Mouse (Mus musculus) frontal cortex, postnatal 14 days (tissue): Measurements from ENCODE around the gene 2210408I21Rik.
"Not testable (repeated sequence)": the region's sequence is repeated elsewhere in the genome, so short reads cannot be mapped to it uniquely, and the experiment has no call there.

Experiments used
- DNase-seq, 2 experiments: peaks; one replicate each; pipeline ENCODE4 v3.0.0; 2022; ENCODE audit warnings: low spot score in 2 of 2

Gene 2210408I21Rik

DNA sequence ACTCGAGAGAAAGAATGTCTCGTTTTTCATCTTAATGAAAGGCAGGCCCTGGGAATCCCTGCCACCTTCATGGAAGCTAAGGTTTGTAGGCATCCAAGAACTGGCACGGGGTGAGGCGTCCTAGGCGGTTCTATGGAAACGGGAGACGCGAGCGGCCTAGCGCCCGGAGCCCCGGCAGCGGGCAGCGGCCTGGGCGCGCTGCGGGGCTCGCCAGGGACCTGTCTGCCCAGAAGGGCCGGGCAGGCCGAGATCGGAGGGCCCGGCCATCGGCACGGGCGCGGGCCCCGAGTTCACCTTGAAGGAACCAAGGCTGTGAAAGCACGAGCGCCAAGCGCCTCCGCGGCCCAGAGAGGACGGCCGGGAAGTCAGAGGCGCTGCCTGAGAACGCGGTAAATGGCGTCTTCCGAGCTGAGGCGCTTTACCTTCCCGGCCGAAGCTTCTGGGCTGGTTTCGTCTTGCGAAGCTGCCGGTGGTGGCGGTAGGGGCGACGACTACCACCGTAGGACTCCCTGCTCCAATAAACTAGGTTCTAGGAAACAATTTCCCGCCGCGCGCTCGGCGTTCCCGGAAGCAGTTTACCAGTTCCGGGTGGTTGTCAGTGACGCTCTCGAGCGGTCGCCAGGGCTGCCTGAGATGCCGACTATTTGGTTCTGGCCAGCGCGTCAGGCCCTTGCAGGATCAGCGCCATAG is at the start of gene 2210408I21Rik, which contains the start of gene Slf1:
TSS of gene 2210408I21Rik (plus strand) at position 610 of the 690 bp plus-strand sequence.
TSS of gene Slf1 (minus strand) at position 543 of the 690 bp plus-strand sequence.
- DNase-seq = peak; percentile 82 to 90

DNA sequence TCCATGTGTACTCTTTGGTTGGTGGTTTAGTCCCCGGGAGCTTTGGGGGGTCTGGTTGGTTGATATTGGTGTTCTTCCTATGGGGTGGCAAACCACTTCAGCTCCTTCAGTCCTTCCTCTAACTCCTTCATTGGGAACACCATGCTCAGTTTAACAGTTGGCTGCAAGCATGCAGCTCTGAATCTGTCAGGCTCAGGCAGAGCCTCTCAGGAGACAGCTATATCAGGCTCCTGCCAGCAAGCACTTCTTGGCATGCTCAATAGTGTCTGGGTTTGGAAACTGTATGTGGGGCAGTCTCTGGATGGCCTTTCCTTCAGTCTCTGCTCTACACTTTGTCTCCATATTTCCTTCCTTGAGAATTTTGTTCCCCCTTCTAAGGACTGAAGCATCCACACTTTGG is 42.5 kb upstream of the 2210408I21Rik start:
- not testable (repeated sequence) for DNase-seq

DNA sequence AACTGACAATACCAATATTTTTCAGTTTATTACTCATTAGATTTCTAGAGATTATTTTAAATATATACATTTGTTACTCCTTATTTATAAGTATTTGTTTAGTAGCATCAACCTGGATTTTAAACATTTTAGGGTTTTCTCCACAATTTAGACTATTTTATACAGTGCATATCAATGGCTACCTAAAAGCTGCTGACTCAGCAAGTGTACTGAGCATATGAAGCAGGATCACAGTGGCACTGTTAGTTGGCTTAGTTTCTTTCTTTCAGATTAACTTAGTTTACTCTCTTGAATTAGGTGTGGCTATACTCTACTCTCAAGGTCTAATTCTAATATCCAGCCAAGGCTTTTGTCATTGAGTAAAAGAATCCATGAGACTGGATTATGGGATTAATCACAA is 27.6 kb upstream of the 2210408I21Rik start:
- no peak for DNase-seq

DNA sequence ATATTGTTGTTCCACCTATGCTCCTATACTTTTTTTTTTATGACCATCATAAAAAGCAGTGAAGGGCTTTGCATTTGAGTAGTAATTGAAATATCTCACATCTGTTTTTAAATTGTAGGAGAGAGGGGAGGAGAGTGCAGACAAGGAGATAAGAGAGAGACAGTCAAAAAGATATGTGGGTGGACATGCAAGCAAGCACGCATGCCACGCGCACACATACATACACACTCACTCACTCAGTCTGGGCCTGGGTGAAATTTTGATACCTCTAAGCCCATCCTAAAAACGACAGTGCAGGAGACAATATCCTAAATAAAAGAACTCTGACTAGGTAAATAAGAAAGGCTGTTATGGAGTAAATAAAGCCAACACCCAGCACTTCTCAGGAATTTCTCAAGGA is 16.6 kb upstream of the 2210408I21Rik start:
- no peak for DNase-seq

DNA sequence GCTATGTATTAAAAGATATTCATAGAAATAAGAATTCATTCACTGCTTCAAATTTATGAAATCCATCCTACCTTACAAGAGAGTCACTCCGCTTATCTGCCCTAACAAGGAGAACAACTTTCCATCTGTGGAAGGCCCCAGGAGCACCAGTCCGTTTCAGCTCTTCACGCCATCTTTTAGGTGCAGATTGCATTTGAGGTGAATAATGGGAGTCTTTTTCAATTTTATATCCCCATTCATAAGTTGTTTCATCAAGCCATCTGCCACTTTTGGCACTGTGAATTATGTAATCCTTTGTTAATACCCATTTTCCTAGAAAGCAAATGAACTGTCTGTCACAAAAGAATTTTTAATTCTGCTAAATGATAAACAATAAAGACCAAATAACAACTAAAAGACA is 10.2 kb upstream of the 2210408I21Rik start:
- DNase-seq = no peak

DNA sequence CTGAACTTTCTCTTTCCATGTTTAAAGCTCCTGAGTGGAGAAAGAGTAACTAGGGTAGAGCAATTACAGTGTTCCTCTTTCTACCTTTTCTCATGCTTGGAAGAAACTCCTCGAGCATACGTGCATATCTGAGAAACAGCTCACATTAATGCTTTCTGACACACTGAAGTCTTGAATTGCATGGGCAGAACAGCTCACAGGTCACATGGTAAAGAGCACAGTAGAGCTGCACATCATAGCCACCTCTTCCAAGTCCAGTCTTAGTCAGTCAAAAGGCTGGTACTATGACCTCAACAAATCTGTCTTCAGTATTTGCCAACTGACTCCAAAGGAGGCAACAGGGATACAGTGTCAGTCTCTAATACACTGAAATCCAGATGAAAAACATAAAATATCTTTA is 7.1 kb upstream of the 2210408I21Rik start:
- DNase-seq = no peak

DNA sequence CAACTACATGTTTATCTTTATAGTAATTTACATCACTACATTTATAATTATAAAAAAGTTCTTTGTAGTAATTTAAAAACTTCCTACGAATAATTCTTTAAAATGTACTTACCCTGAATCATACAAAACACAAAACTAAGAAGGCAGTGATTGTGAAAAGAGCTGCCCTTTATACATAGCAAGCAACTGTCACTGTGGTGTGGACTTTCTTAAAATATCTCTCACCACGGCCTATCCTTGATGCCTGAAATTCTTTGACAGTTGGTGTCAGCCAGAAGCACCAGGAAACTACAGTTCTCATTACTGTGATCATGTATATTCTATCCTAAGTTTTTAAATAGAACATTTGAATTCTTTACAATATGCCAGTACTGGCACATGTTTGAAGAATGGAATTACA is 4.2 kb upstream of the 2210408I21Rik start:
- DNase-seq = no peak

DNA sequence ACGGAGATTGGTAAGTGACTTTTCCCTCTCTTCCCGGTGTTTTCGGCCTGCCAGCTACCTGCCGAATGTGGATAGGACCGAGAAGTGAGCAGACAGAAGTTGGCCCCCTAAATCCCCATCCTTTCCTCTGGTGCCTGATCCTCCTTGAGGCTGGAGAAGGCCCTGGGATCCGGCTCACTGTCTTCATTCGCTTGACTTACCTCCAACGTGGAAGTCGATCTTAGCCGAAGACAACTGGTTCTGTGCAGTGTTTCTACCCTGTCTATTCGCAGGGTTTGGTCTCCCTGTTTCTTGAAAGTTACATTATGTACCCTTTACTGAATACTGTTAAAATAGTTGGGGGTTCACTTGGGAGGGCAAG is 261 bp downstream of the 2210408I21Rik start:
- no peak for DNase-seq

DNA sequence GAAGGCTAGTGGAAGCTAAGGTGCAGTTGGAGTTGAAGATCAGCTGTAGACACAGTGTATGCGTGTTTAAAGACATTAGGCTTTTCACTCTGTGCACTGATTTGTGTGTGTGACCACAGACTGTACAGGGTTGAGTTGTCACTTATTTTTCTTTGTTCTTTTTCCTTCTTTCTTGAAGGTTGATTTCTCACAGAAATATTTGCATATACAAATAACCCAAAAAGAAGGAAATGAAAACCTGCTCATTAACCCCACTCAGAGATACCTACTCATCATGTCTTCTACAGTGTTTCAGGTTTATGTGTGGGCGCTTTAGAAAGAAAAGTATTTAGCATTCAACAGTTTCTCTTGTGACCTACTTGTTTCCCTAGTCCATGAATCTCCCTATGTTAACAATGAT is 5.5 kb downstream of the 2210408I21Rik start:
- no peak for DNase-seq

DNA sequence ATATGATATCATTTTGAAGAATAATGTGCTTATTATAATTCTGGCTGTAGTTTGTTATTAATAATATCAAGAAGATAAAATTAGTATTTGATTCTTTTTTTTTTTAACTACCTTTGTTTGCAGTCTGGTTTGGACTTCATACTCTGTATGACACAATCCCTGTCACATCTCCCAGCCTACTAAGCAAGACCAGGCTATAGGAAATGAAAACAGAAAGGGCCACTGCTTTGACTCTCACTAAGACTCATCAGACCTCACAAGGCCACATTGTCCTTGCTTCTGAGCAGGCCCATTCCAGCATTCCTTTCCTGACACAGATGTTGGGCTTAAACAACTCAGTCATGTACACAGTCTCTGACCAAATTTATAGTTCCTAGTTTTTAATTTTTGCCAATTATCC is 42.6 kb downstream of the 2210408I21Rik start:
- DNase-seq = no peak

DNA sequence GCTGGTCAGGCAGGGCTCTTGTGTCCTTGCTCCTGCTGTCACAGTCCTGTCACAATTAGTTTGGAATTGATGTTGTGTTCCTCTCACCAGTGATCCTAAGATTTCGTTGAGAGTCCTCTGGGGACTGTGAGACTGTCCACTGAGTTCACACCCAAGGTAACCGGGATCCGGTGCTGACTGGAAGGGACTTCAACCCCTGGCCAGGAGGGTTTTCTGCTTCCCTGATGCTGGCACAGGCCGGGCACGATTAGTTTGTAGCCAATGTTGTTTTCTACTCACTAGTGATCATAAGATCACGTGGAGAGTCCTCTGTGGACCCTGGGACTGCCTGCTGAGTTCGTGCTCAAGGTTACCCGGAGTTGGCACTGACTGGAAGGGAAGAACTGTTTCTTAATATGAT is 55.3 kb downstream of the 2210408I21Rik start:
- DNase-seq = no peak

DNA sequence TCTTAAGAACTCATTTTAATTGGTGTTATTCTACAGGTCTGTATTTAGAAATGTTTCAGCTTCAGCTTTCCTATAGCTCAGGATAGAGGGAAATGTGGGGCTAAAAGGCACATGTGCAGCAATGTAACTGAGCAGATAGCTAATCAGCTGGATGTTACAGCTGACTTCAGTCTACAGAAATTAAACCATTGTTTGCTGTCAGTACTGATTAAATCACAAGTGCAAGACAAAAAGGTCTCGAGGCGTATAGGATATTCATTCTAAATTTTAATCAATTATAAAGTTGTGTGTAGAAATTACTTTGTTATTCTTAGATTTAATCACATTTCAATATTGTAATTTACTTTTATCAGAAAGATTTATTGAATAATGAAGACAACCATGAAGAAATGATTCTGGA is 56.9 kb downstream of the 2210408I21Rik start:
- no peak for DNase-seq

DNA sequence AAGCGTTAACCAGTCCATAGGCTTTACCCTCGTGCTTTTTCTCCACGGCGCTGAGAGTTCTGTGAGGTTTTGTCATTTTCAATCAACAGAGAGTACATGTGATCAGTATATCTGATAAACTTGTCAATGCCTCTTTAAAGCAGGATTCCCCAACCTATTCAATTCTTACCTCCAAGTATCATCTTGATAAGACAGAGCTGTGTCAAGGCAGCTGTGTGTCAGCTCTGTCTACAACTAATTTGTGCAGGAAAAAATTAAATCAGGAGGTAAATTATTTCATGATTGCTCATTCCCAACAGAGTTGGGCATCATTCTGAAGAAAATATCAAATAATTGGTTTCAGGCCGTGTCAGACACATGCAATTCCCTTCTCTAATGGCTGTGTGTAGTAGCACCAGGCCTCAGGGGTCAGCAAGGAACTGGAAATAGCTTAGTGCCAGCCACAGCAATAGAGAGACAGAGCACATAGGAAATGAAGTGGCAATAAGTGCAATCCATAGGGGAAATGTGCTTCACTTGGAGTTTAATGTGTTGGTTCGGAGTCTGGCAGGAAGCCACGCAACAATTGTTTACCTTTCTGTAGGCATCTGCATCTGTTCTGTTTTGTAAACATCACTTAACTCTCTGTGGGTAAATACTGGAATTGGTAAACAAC is 73.6 kb downstream of the 2210408I21Rik start:
- DNase-seq = no peak

DNA sequence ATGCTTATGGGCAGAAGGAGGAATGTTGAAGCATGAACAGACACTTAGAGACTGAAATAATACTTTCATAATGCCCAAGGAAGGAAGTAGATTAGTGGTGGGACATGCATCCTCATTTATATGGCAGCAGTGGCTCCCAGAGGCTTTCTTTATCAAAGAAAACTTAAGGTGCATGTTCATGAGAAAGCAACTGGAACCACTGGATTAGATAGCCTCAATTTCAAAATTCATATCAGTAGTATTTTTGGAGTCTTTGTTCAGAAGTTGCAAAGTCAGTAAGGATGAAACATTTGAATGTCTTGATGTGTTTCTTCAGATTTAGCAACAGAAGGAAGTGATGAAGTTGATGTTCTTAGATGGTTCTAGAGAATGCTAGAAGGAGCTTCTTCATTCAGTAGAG is 77.9 kb downstream of the 2210408I21Rik start:
- no peak for DNase-seq

DNA sequence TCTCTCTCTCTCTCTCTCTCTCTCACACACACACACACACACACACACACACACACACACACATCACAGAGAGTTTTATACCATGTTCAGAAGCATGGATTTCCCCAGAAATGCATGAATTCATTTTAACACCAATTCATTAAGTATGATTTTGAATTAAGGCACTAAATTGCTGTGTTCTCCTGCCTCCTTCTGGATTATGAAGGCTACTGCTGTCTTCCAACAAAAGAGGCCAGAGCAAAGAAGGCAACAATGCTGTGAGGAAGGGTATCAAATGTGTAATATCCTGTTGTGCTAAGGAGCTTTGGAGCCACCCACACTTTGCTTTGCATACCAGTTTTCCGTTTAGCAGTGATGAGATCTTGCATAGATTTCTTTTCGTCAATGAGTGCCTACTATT is 80.1 kb downstream of the 2210408I21Rik start:
- no peak for DNase-seq

DNA sequence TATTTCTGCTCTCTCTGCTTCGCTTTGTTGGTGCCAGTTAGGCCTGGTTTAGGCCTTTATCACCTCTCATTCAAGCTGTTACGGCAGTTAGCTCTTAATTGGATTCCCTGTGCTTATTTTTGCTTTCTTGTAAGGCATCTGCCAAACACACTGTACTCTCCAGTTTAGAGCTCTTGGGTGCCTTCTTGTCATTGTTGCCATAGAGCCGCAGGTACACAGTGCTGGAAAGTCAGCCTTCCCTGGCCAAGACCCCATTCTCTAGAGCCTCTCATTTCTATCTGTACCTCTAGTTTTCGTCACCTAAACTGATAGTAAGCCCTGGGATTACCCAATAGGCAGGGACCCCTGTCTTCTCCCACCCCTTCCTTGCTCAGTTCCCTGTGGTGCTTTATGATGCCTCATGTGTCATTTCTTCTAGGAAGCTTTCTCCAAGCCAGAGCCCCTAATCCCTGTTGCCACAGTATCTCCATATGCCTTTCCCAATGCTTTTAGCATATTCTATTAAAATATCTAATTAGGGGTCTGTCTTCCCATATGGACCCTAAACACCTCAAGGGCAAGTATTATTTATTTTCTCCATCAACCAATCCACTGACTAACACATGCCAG is 82.4 kb downstream of the 2210408I21Rik start:
- DNase-seq = no peak

DNA sequence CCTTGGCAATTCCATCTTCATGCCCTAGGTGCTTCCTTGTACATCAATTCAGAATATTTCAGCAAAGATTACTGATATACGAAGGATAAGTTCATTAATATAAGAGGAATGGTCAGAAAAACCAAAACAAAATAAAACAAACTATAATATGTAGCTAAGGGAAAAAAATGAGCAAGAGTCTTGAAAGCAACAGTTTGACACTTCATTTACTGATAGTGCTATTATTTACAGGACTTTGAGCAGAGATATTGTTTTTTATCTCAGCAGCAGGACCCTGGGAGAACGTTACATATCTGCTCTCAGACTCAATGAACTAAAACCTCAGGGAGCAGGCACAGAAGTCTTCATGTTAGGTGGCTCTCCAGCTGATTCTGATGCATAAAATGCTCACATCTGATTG is 85.7 kb downstream of the 2210408I21Rik start:
- DNase-seq = no peak

DNA sequence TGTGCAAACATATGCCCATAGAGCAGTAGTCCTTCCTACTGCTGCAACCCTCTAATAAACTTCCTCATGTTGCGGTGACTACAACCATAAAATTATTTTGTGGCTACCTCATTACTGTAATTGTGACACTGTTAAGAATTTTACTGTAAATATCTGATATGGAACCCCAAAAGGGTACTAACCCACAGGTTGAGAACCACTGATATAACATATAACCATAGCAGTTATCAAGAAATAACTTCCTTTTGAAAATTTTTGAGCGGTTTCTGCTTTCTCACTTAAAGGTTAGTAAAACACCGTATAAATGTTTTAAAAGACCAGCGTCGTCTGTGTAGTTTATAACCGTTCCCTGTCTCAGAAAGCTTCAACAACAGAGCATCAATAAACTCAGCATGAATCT is 121.2 kb downstream of the 2210408I21Rik start:
- no peak for DNase-seq

DNA sequence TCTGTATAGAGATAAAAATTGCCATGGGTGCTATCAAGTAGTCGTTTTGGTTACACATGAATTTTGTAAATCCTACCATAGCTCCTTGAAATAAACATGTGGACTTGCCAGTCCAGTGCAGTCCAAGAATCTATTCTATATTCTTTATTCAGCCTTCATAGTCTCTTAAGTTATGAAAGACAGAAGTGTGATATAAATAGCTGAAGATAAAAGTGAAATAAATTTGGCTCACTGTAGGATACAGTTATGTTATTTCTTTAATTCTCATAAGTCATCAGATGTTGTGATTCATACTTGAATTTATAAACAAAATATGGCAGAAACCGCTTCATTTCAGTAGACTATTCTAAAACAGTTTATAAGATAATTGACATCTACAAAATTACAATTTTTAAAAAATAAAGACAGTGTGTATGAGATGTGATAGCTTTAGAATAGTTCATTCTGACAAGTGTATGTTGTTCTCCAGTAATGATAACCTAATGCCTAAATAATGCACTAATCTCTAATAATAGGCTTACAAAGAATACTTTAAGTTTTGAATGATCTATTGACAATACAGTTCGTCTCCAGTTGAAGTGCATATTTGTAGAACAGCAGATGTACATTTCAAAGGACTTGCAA is 127.5 kb downstream of the 2210408I21Rik start:
- no peak for DNase-seq

DNA sequence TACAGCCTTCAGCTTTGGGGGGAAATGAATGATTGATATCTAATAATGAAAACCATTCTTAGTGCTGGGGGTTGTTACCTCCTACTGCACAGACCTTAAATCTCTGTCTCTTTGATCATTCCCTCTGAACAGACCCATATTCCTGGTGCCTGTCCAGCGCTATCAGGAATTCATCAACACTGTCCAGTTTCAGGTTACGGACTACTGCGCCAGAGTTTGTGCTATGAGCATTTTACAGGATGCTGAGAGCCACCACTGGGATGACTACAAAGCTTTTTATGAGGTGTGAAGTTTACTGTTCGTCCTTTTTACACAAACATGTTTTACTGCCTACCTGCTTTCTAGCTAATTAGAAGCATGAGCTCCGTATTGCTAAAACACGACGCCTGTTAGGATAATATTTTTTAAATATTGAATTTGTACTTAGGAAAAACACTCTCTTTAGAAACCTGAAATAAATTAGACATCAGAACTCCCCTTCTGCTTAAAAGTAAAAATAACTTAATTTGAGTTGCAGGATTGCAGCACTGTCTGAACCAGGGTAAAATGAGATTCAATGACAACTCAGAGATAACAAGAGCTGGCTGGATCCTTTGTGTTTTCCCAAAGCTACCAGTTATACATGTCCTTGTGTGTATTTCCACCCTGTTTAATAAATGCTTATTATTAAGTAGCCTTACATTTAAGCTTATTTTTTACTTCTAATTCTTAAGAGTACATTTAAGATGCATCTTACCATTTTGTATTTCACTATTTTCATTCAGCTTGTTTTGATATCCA is 128.2 kb downstream of the 2210408I21Rik start:
- DNase-seq = no peak

DNA sequence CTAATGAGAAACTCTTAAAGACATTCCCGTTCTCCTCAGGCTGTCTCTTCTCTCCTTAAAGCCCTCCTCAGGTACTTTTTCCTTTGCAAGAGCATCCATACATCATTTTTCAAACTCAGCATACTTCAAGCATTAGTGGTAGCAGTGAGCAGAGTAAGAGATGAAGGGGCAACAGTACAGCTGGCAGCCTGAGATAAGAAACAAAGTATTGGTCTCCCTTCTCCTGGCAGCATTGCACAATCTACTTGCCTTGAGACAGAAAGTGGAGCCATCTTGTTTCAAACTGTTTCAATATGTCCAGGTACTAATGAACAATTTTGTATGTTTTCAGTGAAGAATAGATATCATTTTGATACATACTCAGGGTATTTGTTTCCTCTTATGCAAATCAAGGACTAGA is 129.1 kb downstream of the 2210408I21Rik start:
- DNase-seq = no peak

DNA sequence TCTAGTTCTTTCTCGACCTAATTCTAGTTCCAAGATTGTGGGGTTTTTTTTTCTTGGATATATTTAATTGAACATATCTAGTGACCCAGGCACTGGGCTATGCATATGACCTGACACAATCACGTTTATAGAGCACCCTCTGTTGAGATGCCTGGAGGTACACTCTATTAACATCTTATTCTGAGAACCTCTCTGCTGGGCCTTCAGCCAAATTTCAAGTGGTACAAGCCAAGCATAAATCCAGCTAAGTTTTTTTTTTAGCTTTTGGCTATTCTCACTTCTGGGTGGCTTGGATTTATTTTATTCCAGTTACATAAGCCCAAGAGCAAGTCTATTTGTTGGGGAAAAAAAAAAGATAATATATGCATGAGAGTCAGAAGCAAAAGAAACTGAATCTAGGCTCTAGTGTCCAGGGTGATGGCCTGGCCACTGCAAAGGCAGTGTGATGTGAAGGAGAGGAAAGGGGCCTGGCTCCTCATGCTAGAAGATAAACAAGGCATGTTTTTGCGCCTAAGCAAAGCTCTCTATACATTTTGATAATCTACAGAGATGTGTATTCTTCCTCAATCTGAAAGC is 139.9 kb downstream of the 2210408I21Rik start:
- DNase-seq = peak in 1 of 2 experiments; percentile 17
